Mouse (Mus musculus) heart, adult 2 months (tissue): ENCODE results near the gene Ppt1. TPM values are rescaled to one million over a fixed set of nuclear protein-coding genes. Genes with fewer than 3 reads are reported as not detected.
A peak's percentile ranks its signal among the peaks of the same experiment; 100 is the strongest.
"Not testable (repeated sequence)": the region's sequence is repeated elsewhere in the genome, so short reads cannot be mapped to it uniquely, and the experiment has no call there.

ENCODE experiments used
- DNase-seq, 2 experiments: peaks; one replicate each; pipeline ENCODE4 v3.0.0; 2021
- H3K27ac ChIP-seq: fragments of 200-600 bp; 2 replicates; pipeline ENCODE4 v1.8.1; 2022
- H3K27me3 ChIP-seq: fragments of 200-500 bp; 2 replicates; pipeline ENCODE4 v1.6.1; 2012; ENCODE audit warnings: mild to moderate bottlenecking, low read length, inconsistent platforms, mixed read lengths; ENCODE audit not compliant: control insufficient read depth, insufficient read depth
- H3K36me3 ChIP-seq: fragments of 200-500 bp; 2 replicates; pipeline ENCODE4 v1.6.1; 2012; ENCODE audit warnings: low read length, inconsistent platforms; ENCODE audit not compliant: control insufficient read depth, insufficient read depth
- H3K4me1 ChIP-seq: fragments of 200-500 bp; 2 replicates; pipeline ENCODE4 v1.6.1; 2011; ENCODE audit warnings: low read length; ENCODE audit not compliant: control insufficient read depth, insufficient read depth
- H3K4me3 ChIP-seq: fragments of 200-600 bp; 2 replicates; pipeline ENCODE4 v1.8.1; 2022
- H3K79me2 ChIP-seq: fragments of 200-500 bp; replicated peaks from 2 replicates; pipeline ENCODE4 v1.6.1; 2012; ENCODE audit warnings: mild to moderate bottlenecking, inconsistent platforms, low read length, moderate library complexity, mixed read lengths; ENCODE audit not compliant: control insufficient read depth, insufficient read depth
- H3K9ac ChIP-seq: fragments of 200-500 bp; 2 replicates; pipeline ENCODE4 v1.6.1; 2012; ENCODE audit warnings: low read depth, mild to moderate bottlenecking, control low read depth, inconsistent platforms, low read length, mixed read lengths
- CTCF ChIP-seq: fragments of 200-600 bp; IDR thresholded peaks from 2 replicates; pipeline ENCODE4 v1.8.1; 2022; ENCODE audit warnings: antibody characterized with exemption, mild to moderate bottlenecking, moderate library complexity
- EP300 ChIP-seq: fragments of 200-500 bp; IDR thresholded peaks from 2 replicates; pipeline ENCODE4 v1.6.1; 2011; ENCODE audit warnings: low read depth, low read length, control low read depth; ENCODE audit not compliant: insufficient read depth
- POLR2A ChIP-seq: fragments of 200-500 bp; IDR thresholded peaks from 2 replicates; pipeline ENCODE4 v1.6.1; 2011; ENCODE audit warnings: mild to moderate bottlenecking, low read depth, low read length, control low read depth; ENCODE audit not compliant: insufficient read depth
- WGBS: fragments of 180-500 bp; shearing (Covaris S2); methylation state at CpG from one replicate; pipeline ENCODE4 v1.1.7; 2018; 5-methylcytosine and 5-hydroxymethylcytosine counted together
- intact Hi-C: fragments of 180-260 bp; cut with DNase I; formaldehyde crosslinking; loops from one replicate; pipeline ENCODE4 v1.15.1; 2025
- polyA plus RNA-seq: library from polyadenylated mRNA; depleted of rRNA; stranded (reverse); fragments of >200 nt; gene quantifications from 2 replicates; pipeline ENCODE4 v1.2.3, GENCODE M21; 2012
- total RNA-seq, 2 experiments: library from RNA; stranded (reverse); gene quantifications; 2 replicates each; pipeline ENCODE4 v1.2.3; 2021

Ppt1 gene
- total and polyA plus RNA-seq, 3 experiments, result 35.3 to 42.9 (median 41.6) TPM

DNA sequence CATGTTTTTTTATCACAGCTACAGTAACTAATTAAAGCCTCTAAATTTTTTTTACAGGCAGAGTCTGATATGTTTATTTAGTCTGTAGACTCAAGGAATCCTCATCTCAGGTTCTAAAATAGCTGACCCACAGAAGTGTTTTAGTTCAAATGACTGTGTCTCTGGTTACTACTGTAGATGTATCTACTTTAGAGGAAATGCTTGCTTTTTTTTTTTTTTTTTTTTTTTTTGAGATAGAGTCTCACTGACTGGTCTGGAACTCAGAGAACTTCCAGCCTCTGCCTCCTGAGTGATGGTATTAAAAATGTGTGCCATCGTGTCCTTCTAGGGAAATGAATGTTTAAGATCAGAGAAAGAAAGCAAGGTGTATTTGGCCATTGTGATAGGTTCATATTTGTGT is 19.8 kb upstream of the Ppt1 start:
- no peak for DNase-seq
- Histone ChIP-seq H3K36me3 (no peaks in the 10 kb centered on the region), H3K27ac (no peak overlapping the region), H3K4me3 (no peak overlapping the region), H3K79me2 (no peaks in the 10 kb centered on the region), H3K4me1 (no peaks in the 10 kb centered on the region), H3K27me3 (no peaks in the 10 kb centered on the region), H3K9ac (no peak overlapping the region)
- no peak for TF ChIP-seq EP300
- no peak for TF ChIP-seq CTCF
- TF ChIP-seq POLR2A, result no peak
- WGBS, result 81% methylated on average over 1 of the region's 1 CpGs
- intact Hi-C loops, result no loop called here

DNA sequence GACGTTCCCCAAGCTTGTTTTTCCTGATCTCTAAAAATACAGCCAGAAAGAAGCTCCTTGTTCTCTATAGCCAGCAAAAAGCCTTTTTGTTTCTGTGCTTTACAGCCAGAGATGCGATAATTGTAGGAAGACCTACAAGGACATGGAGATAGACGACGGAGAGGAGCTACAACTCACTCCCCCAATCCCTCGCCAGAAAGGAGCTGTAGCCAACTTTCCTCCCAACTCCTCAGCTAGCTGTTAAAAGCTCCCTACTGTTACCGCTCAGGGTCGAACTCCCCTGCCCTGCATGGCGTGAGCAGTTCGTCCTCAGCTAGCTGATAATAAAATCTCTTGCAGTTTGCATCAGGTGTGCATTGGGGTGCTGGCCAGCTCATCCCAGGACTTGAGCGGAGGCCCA is 15.1 kb upstream of the Ppt1 start:
- H3K9ac ChIP-seq, H3K27me3 ChIP-seq, H3K36me3 ChIP-seq, H3K79me2 ChIP-seq, H3K4me1 ChIP-seq, intact Hi-C loops, H3K27ac ChIP-seq, H3K4me3 ChIP-seq, DNase-seq: not testable (repeated sequence)
- WGBS, result 21% methylated on average over 10 of the region's 10 CpGs

DNA sequence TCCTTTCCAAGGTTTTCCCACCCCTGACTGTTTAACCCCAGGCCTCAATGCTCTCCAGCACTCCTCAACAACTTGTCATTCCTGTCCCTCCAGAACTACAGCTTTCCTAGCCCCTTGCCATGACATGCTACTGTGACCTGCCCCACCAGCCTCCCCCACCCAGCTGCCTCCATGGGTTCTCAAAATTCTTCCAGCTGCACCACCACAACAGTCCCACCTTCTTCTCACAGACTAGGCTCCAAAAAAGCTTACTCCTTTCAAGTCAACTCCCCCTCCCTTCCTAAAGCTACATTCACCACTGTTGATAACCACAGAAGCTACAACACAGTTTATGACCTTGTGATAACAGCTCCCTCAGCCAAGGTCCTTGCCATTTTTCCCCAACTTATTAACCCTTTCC is 8.4 kb upstream of the Ppt1 start:
- no peak overlapping the region for H3K27ac ChIP-seq
- TF ChIP-seq POLR2A (no peak), EP300 (no peak), CTCF (no peak)
- intact Hi-C loops, result no loop called here
- H3K79me2 ChIP-seq, result no peaks in the 10 kb centered on the region
- H3K27me3 ChIP-seq, result no peaks in the 10 kb centered on the region
- DNase-seq, result no peak
- H3K4me1 ChIP-seq, result no peaks in the 10 kb centered on the region
- no peak overlapping the region for H3K9ac ChIP-seq
- H3K4me3 ChIP-seq, result no peak overlapping the region
- H3K36me3 ChIP-seq, result no peaks in the 10 kb centered on the region

DNA sequence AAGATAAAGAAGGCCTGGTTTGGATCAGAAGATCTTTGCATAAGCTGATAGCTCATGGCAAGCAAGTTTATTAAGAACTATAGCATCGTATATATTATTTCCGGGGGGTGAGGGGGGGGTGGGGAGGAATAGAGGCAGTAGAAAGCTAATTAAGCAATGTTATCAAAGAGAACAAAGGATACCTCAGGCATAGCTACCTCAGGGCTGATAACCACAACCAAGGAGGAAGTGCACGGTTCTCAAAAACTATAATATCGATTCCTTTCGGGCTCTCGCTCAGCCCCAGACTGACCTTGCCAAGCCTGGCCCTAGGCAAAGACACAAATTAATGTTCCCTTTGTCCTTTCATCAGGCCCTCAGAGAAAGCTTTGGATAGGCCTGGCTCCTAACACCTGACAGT is 6.7 kb upstream of the Ppt1 start:
- intact Hi-C loops, result no loop called here
- no peaks in the 10 kb centered on the region for H3K79me2 ChIP-seq
- WGBS, result 82% methylated on average over 6 of the region's 6 CpGs
- H3K9ac ChIP-seq, result no peak overlapping the region
- DNase-seq, result no peak
- H3K27ac ChIP-seq, result no peak overlapping the region
- no peaks in the 10 kb centered on the region for H3K27me3 ChIP-seq
- no peak overlapping the region for H3K4me3 ChIP-seq
- H3K36me3 ChIP-seq, result no peaks in the 10 kb centered on the region
- no peaks in the 10 kb centered on the region for H3K4me1 ChIP-seq
- no peak for TF ChIP-seq CTCF
- no peak for TF ChIP-seq EP300
- TF ChIP-seq POLR2A, result no peak

DNA sequence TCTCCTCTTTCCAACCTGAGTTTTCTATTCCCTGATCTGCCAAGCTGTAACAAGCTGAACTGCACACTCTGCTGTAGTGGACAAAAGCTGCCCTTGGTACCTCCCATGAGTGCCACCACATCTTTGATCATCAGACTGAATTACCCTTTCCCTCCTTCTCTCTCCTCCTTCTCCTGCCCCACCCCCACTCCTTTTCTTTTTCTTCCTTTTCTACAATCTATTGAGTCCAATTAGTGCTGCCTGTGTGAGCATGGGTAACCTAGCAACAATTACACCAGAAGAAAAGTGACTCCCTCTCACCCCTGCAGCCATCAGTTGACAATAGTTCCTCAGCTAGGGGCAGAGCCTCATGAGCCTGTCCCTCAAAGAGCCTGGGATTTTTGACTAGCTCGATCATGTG is 4.2 kb upstream of the Ppt1 start:
- H3K27me3 ChIP-seq, result no peaks in the 10 kb centered on the region
- no peak overlapping the region for H3K4me3 ChIP-seq
- no peaks in the 10 kb centered on the region for H3K36me3 ChIP-seq
- H3K27ac ChIP-seq, result no peak overlapping the region
- H3K79me2 ChIP-seq, result no peaks in the 10 kb centered on the region
- no peaks in the 10 kb centered on the region for H3K4me1 ChIP-seq
- no peak for TF ChIP-seq EP300
- TF ChIP-seq POLR2A, result no peak
- no peak for TF ChIP-seq CTCF
- DNase-seq, result no peak
- 72% methylated on average over 1 of the region's 1 CpGs for WGBS
- no peak overlapping the region for H3K9ac ChIP-seq
- intact Hi-C loops, result no loop called here

DNA sequence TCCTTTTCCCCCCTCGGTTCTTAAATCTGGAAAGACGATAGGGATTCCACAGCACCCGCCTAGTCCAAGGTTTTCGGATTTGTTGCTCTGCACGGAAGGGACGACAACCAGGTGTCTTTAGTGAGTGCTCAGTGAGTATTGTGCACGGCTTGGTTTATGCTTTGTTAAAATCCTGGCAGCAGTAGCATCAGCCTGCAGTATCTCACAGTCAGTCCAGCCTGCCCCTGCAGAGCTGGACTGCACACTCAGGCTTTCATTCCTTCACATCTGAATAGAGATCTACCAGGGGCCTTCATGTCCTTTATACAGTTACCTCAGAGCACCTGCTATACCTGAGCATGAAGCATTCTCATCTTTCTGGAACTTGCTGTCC is 347 bp downstream of the Ppt1 start:
- peak overlapping the region; percentile 90 for H3K9ac ChIP-seq
- peaks cover 8% of the 10 kb centered on the region for H3K36me3 ChIP-seq
- intact Hi-C loops, result loop anchor here (5.0 kb wide), 1 partner anchor 46 kb away; no protein-coding TSS in a partner anchor
- DNase-seq, result no peak
- peak overlapping the region; percentile 63 for H3K4me3 ChIP-seq
- H3K27ac ChIP-seq, result peak overlapping the region; percentile 52
- peaks cover 4% of the 10 kb centered on the region for H3K4me1 ChIP-seq
- no peak for TF ChIP-seq CTCF
- TF ChIP-seq POLR2A, result no peak
- no peak for TF ChIP-seq EP300
- no peaks in the 10 kb centered on the region for H3K79me2 ChIP-seq
- 0% methylated on average over 7 of the region's 7 CpGs for WGBS
- H3K27me3 ChIP-seq, result no peaks in the 10 kb centered on the region
